Mouse (Mus musculus): ENCODE results near the gene Hoxc5. TPM values are rescaled to one million over a fixed set of nuclear protein-coding genes. Genes with fewer than 3 reads are reported as not detected.

Hoxc5 gene
- total and polyA plus RNA-seq, 2 experiments from 2014 or later: 0.15 TPM; not detected in 1

DNA sequence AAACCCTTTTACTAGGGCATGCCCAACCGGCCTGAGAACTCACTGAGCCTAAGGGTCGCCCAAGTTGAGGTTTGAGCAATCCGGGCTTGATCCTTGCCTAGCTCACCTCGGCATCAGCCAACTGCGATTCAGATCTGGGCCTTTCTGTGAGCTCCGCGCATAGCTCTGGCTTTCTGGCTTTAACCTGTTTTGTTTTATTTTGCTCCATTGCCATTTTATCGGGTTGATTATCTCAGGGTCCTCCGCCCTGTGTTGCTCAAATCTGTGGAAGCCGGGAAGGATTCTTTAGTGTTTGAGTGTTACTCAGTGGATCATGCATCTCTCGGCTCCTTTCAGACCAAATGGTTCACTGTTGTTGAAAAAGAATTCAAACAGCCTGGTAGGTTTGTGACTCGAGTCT lies 91.5 kb downstream of the Hoxc5 start:
- H3K4me2 ChIP-seq (ENCODE audit: low read depth, low read length): no peak overlapping the region
- DNase-seq (ENCODE audit: low spot score) (no peak), ATAC-seq (ENCODE audit: insufficient read depth, low read depth) (no peak)
- H3K9me3 ChIP-seq (replicated peaks; ENCODE audit: control insufficient read depth, low read length): no peaks in the 10 kb centered on the region
- no peak overlapping the region for H3K27ac ChIP-seq (ENCODE audit: low read depth)
- TF ChIP-seq EP300 (IDR thresholded peaks at IDR 0.05; ENCODE audit: low read depth): no peak
- TF ChIP-seq CTCF (IDR thresholded peaks at IDR 0.05; ENCODE audit: low read depth): no peak
- H3K4me1 ChIP-seq (ENCODE audit: control insufficient read depth, insufficient read depth): no peaks in the 10 kb centered on the region
- no peak overlapping the region for H3K4me3 ChIP-seq (ENCODE audit: low read depth, low read length)
- H3K36me3 ChIP-seq (replicated peaks; ENCODE audit: control insufficient read depth, insufficient read depth, low read length): no peaks in the 10 kb centered on the region
- peaks cover 97% of the 10 kb centered on the region for H3K27me3 ChIP-seq (ENCODE audit: control insufficient read depth, insufficient read depth, low read length)
- 11% methylated on average over 12 of the region's 12 CpGs for WGBS
- H3K9ac ChIP-seq (replicated peaks; ENCODE audit: low read depth, low read length): no peak overlapping the region

DNA sequence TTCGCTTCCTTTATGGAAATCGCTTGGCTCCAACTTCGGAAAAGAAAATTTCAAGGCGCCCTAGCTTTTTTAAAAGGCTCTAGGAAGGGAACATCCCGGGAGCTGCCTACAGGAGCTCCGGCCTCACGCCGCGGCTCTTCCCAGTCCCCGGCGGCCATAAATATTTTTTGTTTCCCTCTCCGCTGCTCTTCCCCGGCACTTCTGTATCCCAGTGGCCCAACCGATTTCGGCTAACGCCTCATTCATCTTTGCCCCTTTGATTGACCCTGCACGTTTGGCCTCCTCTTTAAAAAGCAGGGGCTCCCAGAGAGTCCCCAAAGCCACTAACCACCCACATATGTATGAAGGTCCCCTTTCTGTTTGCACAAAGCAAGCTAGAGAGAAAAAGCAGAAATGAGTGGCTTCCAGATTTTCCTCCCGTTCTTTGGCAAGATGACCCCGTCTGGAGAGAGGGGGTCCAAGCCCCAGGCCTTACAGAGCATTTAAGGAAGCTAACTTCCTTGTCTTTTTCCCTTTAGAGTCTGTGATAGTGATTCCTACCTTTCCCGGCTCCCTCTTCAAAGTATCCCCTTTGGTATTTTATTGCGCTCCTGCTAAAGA lies 92.2 kb downstream of the Hoxc5 start:
- DNase-seq (ENCODE audit: low spot score) (no peak), ATAC-seq (ENCODE audit: insufficient read depth, low read depth) (no peak)
- Histone ChIP-seq H3K9ac (replicated peaks; ENCODE audit: low read depth, low read length) (no peak overlapping the region), H3K4me2 (ENCODE audit: low read depth, low read length) (no peak overlapping the region), H3K27ac (ENCODE audit: low read depth) (no peak overlapping the region), H3K4me1 (ENCODE audit: control insufficient read depth, insufficient read depth) (no peaks in the 10 kb centered on the region), H3K36me3 (replicated peaks; ENCODE audit: control insufficient read depth, insufficient read depth, low read length) (no peaks in the 10 kb centered on the region), H3K27me3 (ENCODE audit: control insufficient read depth, insufficient read depth, low read length) (peaks cover 97% of the 10 kb centered on the region), H3K4me3 (ENCODE audit: low read depth, low read length) (no peak overlapping the region), H3K9me3 (replicated peaks; ENCODE audit: control insufficient read depth, low read length) (no peaks in the 10 kb centered on the region)
- 6% methylated on average over 21 of the region's 21 CpGs for WGBS
- TF ChIP-seq CTCF (IDR thresholded peaks at IDR 0.05; ENCODE audit: low read depth) (no peak), EP300 (IDR thresholded peaks at IDR 0.05; ENCODE audit: low read depth) (no peak)

DNA sequence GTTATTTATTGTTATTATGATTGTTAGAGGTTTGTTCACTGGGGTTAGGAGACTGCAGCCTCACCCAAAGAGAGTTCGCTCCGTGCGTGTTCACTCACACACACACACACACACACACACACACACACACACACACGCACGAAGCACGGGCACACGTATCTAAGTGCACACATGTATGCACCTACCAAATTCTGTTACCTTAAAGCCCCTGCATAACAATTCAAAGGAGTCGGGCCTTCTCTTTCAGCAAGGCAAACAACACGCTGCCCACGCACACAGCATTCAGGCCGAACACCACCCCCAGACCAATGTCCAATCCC lies 92.7 kb downstream of the Hoxc5 start:
- H3K27ac ChIP-seq (ENCODE audit: low read depth): no peak overlapping the region
- ATAC-seq (ENCODE audit: insufficient read depth, low read depth) (no peak), DNase-seq (ENCODE audit: low spot score) (no peak)
- no peak overlapping the region for H3K9ac ChIP-seq (replicated peaks; ENCODE audit: low read depth, low read length)
- WGBS: 18% methylated on average over 11 of the region's 11 CpGs
- H3K9me3 ChIP-seq (replicated peaks; ENCODE audit: control insufficient read depth, low read length): no peaks in the 10 kb centered on the region
- peaks cover 96% of the 10 kb centered on the region for H3K27me3 ChIP-seq (ENCODE audit: control insufficient read depth, insufficient read depth, low read length)
- H3K4me3 ChIP-seq (ENCODE audit: low read depth, low read length): no peak overlapping the region
- no peaks in the 10 kb centered on the region for H3K4me1 ChIP-seq (ENCODE audit: control insufficient read depth, insufficient read depth)
- TF ChIP-seq CTCF (IDR thresholded peaks at IDR 0.05; ENCODE audit: low read depth): no peak
- no peak for TF ChIP-seq EP300 (IDR thresholded peaks at IDR 0.05; ENCODE audit: low read depth)
- no peak overlapping the region for H3K4me2 ChIP-seq (ENCODE audit: low read depth, low read length)
- H3K36me3 ChIP-seq (replicated peaks; ENCODE audit: control insufficient read depth, insufficient read depth, low read length): no peaks in the 10 kb centered on the region

DNA sequence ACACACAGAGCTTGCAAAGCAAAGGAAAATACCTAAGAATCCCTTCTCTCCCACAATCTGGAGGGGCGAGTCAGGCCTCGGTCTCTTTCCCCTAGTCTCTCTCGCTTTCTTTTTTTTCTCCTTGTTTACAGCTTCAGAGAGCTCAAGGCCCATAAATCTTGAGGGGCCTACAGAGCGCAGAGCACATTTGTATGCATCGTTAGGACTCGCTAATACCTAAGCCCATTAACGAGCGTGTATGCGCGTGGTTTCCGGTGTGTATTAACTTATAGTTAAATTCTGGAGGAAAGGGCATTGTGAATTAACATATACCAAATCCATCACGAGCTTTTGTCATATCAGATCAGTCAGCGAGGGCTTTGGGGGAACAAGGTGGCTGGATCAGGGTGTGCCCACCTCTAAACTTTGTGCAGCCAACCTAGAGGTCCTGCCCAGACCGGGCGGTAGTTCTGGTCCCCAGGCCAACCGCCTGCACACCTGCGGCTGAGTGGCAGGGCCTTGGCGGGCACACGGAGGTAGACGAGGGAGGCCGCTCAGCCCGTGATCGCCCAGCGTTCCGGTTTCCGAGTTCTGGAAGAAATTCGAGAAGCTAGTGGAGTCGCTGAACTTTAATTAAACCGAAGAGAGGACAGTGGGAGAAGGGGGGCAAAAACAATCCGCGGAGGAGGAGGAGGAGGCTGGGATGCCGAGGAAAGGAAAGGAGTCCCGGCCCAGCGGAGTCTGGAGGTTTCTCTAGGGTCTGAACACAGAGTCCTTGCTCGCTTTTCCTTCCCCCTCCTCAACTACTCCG lies 93.3 kb downstream of the Hoxc5 start:
- Histone ChIP-seq H3K4me2 (ENCODE audit: low read depth, low read length) (no peak overlapping the region), H3K4me3 (ENCODE audit: low read depth, low read length) (no peak overlapping the region), H3K9me3 (replicated peaks; ENCODE audit: control insufficient read depth, low read length) (no peaks in the 10 kb centered on the region), H3K9ac (replicated peaks; ENCODE audit: low read depth, low read length) (no peak overlapping the region), H3K27ac (ENCODE audit: low read depth) (no peak overlapping the region), H3K27me3 (ENCODE audit: control insufficient read depth, insufficient read depth, low read length) (peaks cover 96% of the 10 kb centered on the region), H3K36me3 (replicated peaks; ENCODE audit: control insufficient read depth, insufficient read depth, low read length) (no peaks in the 10 kb centered on the region), H3K4me1 (ENCODE audit: control insufficient read depth, insufficient read depth) (no peaks in the 10 kb centered on the region)
- WGBS: 6% methylated on average over 36 of the region's 36 CpGs
- ATAC-seq (ENCODE audit: insufficient read depth, low read depth) (no peak), DNase-seq (ENCODE audit: low spot score) (no peak)
- no peak for TF ChIP-seq EP300 (IDR thresholded peaks at IDR 0.05; ENCODE audit: low read depth)
- no peak for TF ChIP-seq CTCF (IDR thresholded peaks at IDR 0.05; ENCODE audit: low read depth)

DNA sequence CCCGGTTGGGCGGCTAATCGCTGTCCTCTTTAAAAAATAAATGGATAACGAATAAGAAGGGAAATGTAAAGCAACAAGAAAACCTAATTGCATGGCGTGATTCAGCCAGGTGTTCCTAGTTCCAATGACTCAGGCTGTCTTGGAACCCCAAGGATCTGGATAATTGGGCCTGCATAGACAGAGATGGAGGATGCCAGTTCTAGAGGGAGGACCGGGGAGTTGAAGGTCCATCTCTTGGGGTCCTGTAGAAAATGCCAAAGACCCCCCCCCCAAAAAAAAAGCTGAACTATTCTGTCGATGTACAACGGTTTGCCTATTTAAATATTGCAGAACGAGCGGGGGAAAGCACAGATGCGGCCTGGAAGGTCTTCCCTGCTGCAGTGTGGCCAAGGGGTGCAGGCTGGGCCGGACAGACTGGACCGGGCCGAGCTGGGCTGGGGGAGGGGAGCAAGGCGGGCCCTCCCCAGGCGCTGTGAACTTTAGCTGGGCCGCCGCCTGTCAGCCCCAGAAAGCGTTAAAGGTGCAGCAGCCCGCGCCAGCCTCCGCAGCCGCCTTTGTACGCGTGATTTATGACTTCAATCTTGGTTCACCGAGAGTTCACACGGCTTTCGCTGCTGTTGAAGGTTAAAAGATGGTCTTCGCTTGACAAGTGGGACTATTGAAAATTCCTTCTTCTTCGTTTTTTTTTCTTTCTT lies 94.0 kb downstream of the Hoxc5 start:
- H3K4me2 ChIP-seq (ENCODE audit: low read depth, low read length): no peak overlapping the region
- ATAC-seq (ENCODE audit: insufficient read depth, low read depth) (no peak), DNase-seq (ENCODE audit: low spot score) (no peak)
- H3K4me1 ChIP-seq (ENCODE audit: control insufficient read depth, insufficient read depth): no peaks in the 10 kb centered on the region
- H3K27ac ChIP-seq (ENCODE audit: low read depth): no peak overlapping the region
- H3K4me3 ChIP-seq (ENCODE audit: low read depth, low read length): no peak overlapping the region
- peaks cover 96% of the 10 kb centered on the region for H3K27me3 ChIP-seq (ENCODE audit: control insufficient read depth, insufficient read depth, low read length)
- H3K9me3 ChIP-seq (replicated peaks; ENCODE audit: control insufficient read depth, low read length): no peaks in the 10 kb centered on the region
- WGBS: 3% methylated on average over 30 of the region's 30 CpGs
- no peak overlapping the region for H3K9ac ChIP-seq (replicated peaks; ENCODE audit: low read depth, low read length)
- TF ChIP-seq EP300 (IDR thresholded peaks at IDR 0.05; ENCODE audit: low read depth) (no peak), CTCF (IDR thresholded peaks at IDR 0.05; ENCODE audit: low read depth) (no peak)
- no peaks in the 10 kb centered on the region for H3K36me3 ChIP-seq (replicated peaks; ENCODE audit: control insufficient read depth, insufficient read depth, low read length)

Measured in heart, postnatal 0 days (tissue).